Mouse (Mus musculus) CH12.LX (cell line): ENCODE data around the gene Noa1.
A peak's percentile ranks its signal among the peaks of the same experiment; 100 is the strongest.

Source experiments
- CTCF ChIP-seq, 2 experiments: IDR thresholded peaks in 1 of 2; conservative IDR thresholded peaks in 1 of 2; 2 replicates each; pipeline ENCODE4 v1.5.1; 2011 to 2012; ENCODE audit warnings: low read depth in 2 of 2, low read length in 2 of 2, improper control_type of control experiment in 1 of 2, inconsistent platforms in 1 of 2, mild to moderate bottlenecking in 1 of 2, moderate library complexity in 1 of 2
- EP300 ChIP-seq: IDR thresholded peaks from 2 replicates; pipeline ENCODE4 v1.6.1; 2011; ENCODE audit warnings: low read length, improper control_type of control experiment
- ETS1 ChIP-seq: conservative IDR thresholded peaks from 2 replicates; pipeline ENCODE4 v1.6.1; 2012; ENCODE audit warnings: low read depth, mild to moderate bottlenecking, inconsistent platforms, low read length, improper control_type of control experiment, moderate library complexity
- MAX ChIP-seq: IDR thresholded peaks from 2 replicates; pipeline ENCODE4 v1.6.1; 2011; ENCODE audit warnings: low read length, improper control_type of control experiment
- RAD21 ChIP-seq: IDR thresholded peaks from 2 replicates; pipeline ENCODE4 v1.6.1; 2011; ENCODE audit warnings: low read depth, mild to moderate bottlenecking, low read length, improper control_type of control experiment, moderate library complexity
- UBTF ChIP-seq: IDR thresholded peaks from 2 replicates; pipeline ENCODE4 v1.6.1; 2012; ENCODE audit warnings: low read depth, mild to moderate bottlenecking, inconsistent platforms, low read length, improper control_type of control experiment, moderate library complexity

DNA sequence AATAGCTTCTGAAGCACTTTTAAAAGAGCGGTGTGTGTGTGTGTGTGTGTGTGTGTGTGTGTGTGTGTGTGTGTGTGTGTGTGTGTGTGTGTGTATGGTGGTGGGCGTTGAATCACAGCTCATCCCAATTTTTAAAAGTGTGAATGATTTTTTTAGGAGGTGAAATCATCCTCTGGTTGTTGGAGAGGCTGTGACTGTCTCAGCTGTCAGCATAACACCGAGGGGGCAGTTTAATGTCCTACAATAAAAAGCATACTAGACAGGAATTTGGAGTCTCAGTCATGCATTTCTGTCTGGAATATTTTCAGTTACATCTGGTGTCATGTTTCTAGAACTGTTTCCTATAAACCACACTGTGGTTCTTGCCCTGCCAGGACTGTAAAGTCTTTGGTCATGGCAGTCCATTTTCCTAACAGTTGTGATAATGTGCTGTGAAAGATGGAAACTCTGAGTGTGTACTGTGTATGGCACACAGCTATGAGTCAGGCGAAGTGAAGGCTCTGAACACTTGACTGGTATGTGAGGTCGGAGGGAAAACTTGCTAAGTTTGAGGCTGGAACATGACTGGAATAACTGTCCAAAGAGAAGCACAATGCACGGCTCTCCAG is 8.5 kb downstream of the Noa1 start:
- TF ChIP-seq CTCF (conservative IDR thresholded peaks at IDR 0.05 in 1 of 2, IDR thresholded peaks at IDR 0.05 in 1 of 2; ENCODE audit: low read depth in 2 of 2, low read length in 2 of 2): no peak
- TF ChIP-seq MAX: 0 out of 2 replicates have a peak, but pooled peaks have one; percentile 45
- TF ChIP-seq UBTF: no peak
- TF ChIP-seq EP300: peak; percentile 56; the same call in 1 of the 2 replicates
- no peak for TF ChIP-seq RAD21
- peak; percentile 75; the same call in 1 of the 2 replicates for TF ChIP-seq ETS1
